Mouse (Mus musculus) retina, adult 2 months (tissue): Measurements from ENCODE around the gene Fntb.

Experiments
- DNase-seq: peaks from one replicate; pipeline ENCODE4 v3.0.0-alpha.2; 2012; ENCODE audit warnings: low read depth, low spot score

The Fntb gene

DNA sequence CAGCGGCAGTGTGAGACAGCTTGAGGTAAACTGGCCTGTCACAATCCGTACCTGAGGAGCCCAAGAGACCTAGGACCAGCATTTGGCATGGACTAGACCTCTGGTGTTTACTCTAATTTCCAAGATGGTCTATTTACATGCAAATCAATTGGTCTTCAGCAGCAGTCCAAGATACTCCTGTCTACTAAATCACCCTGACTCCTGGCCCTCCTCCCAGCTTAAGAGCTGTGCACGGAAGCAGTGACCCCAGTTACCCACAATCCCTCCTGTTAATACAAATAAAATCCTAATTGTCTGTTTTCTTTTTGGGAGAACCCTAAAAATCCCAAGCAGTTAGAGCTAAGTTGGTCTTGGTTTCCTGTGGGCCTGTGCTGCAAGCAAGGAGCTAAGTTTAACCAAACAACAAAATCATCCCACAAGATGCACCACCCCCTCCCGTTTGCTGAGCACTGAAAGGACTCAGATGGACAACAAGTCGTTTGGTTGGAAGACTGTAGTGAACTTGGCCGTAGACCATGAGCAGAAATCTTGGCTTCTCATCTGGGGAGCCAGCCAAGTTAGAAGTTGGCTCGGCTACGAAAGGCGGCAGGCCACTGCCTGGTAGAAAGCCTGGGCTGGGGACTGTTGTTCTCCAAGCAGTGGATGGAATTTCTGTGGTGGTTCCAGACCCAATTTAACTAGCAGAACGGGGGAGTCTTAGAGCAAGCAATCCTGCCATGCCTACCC, 189.5 kb downstream of the Fntb start:
- no peak for DNase-seq

DNA sequence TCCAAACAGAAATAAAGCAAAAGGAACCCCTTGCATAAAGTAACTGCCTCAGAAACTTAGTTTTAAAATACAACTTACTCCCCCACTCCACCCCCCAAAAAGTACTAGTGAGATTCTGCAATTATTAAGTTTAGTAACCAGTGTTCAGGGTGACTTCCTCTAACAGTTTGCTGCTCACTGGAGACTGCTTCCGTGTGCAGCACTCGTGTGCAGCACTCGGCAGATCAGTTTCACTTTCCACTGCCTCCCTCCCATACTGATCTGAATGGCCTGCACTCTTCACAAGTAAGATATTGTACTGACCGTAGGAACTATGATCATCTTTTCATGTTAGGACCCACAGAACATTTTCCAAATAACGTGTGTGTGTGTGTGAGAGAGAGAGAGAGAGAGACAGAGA, 192.3 kb downstream of the Fntb start:
- no peak for DNase-seq

DNA sequence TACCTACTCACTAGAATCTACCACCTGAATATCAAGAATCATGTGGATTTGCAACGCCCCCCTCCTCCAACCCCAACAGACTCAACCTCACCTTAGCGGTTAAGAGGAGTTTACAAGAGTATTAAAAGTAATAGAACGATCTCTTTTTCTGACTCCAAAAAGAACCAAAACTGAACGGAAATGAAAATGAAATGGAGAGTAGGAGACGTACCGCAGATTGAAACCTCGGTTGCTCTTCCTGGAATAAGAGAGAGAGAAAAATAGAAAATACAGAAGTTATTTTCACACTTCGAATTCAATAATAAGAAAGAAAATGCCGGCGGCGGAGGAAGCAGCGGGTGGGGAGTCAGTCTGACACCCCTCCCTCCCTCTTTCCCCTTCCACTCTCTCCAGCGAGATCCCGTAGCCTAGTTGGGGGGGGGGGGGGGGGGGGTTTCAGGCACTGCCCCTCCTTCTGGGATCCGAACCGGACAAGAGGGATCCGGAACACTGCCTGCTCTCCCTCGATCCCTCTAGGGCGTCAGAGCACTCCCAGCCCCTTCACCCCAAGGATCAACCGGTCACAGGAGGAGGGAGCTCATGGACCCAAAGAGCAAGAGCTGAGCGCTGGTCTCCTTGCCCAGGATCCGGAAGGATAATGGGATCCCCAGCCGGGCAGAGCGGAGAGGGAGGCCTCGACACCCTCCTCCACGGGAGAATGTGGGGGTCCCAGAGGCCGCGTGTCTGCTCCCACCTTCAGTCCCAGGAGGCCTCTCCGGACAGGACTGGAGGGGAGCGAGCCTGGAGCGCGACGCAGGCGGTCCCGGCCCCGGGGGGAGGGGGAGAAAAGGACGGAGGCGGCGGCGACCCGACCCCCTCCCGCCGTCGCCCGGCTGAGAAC, 195.9 kb downstream of the Fntb start:
- no peak for DNase-seq

DNA sequence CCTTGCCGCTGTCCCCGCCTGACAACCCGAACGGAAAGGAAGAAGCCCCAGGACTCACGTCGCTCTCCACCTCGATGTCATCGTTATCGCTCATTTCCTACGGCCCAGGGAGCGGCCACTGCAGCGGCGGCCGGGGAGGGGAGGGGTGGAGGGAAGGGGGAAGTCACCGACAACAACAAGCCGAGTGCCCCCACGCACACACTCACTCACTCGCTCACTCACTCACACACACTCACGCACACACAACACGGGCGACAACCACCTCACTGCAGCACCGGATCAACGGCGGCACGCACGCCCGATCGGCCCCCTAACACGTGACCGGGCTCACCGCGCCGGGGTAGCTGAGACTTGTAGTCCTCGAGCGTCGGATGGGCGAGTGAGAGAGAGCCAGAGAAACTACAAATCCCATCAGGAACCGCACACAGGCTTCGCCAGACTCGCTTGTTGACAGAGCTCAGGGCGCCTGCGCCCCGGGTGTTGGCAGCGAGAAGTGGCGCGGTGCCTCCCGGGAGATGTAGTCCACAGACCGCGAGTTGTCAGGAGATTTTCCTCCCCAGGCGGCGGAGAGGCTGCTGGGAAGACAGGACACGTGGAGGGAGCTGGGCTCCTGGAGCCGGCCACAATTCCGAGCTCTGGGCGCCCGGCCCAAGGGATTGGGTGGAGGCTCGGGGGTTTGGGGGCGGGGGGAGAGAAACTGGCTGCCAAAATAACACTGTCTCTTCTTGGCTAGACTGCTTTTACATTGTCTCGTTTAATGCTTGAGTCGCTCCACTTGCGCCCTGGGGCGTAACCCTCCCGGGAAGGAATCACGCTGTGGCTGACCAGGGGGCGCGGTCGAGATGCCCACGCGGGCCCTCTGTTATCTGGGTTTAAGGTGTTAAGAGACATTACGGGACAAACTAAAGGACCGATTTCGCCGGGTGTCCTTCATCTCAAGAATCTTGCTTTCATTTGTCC, 196.8 kb downstream of the Fntb start, which contains the start of gene Max:
Gene Max (minus strand): TSS at position 270 of the 960 bp plus-strand sequence.
- DNase-seq: peak; percentile 99

DNA sequence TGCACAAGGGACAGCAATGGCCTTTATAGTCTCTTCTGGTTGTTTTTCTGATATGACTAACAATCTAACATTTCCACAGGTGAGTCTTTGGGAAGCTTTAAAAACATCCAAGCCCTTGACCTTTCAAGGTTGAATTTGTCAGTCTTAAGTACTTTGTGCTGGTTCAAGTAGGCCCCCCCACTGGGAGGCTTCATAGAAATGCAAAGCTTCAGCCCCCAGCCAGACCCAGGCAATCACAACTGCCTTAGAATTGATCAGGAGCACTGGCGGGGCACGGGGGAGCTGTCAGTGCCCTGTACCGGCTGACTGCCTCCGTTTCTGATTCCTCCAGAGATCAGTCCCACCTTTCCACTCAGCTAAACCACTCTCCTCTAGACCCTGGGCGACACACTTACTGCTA, 199.7 kb downstream of the Fntb start:
- DNase-seq: no peak

DNA sequence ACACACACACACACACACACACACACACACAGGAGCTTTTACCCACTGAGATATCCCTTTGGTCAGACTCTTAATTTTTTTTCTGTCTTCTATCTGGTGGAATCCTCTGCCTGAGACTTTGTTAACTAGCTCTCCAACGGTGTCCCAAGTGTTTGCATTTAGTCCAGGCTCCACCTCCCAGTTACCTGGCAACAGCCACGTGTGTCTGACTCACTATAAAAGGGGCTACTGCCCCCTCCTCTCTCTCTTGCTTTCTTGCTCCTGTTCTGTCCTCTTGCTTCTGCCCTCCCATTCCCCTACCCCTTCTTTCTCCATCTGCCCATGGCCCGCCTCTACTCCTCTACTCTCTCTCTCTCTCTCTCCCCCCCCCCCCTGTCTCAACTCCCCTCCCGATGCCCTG, 200.5 kb downstream of the Fntb start:
- DNase-seq: no peak
